Mouse (Mus musculus): ENCODE measurements around the gene Slc15a5. TPM values are rescaled to one million over a fixed set of nuclear protein-coding genes. Genes with fewer than 3 reads are reported as not detected.

The Slc15a5 gene
- total RNA-seq, 1 experiment: not detected

- no peaks in the 10 kb centered on the region for H3K9me3 ChIP-seq (ENCODE audit: control insufficient read depth, insufficient read depth, low read depth, low read length)
- no peak overlapping the region for H3K4me3 ChIP-seq (ENCODE audit: insufficient read depth in 1 of 2, low read depth in 1 of 2, low read length in 2 of 2, poor library complexity in 1 of 2, severe bottlenecking in 1 of 2)
- no peaks in the 10 kb centered on the region for H3K4me1 ChIP-seq (ENCODE audit: control insufficient read depth in 2 of 2, insufficient read depth in 2 of 2, low read length in 2 of 2, poor library complexity in 1 of 2)
- DNase-seq (ENCODE audit: low read depth, low spot score): peak; percentile 17
- no peaks in the 10 kb centered on the region for H3K36me3 ChIP-seq (ENCODE audit: control insufficient read depth, insufficient read depth, low read length, poor library complexity, severe bottlenecking)
- in situ Hi-C loops (cut with MboI; ENCODE audit: low sequenced_read_pairs in 2 of 2, unreplicated experiment in 2 of 2): no loop called here
- no peak overlapping the region for H3K9ac ChIP-seq (ENCODE audit: insufficient read depth, low read depth, low read length, poor library complexity, severe bottlenecking)
- H3K27ac ChIP-seq (ENCODE audit: insufficient read depth, low read depth, low read length, poor library complexity, severe bottlenecking): no peak overlapping the region
- TF ChIP-seq HCFC1 (IDR thresholded peaks at IDR 0.05; ENCODE audit: borderline replicate concordance, insufficient read depth, low read length): no peak
- no peak for TF ChIP-seq CHD2 (IDR thresholded peaks at IDR 0.05; ENCODE audit: low read depth, low read length)
- TF ChIP-seq ZC3H11A (IDR thresholded peaks at IDR 0.05; ENCODE audit: borderline replicate concordance, low read depth, low read length): no peak
- no peak for TF ChIP-seq MAFK (IDR thresholded peaks at IDR 0.05; ENCODE audit: insufficient read depth, low read depth, low read length)
- no peak for TF ChIP-seq ZNF384 (IDR thresholded peaks at IDR 0.05; ENCODE audit: low read depth, low read length)
Observed at GRCm38 (mm10) chr6:137989853-137990252, 89.9 kb downstream of the Slc15a5 start.

GRCm38 (mm10) chr6:137985169-137985568 lies 94.5 kb downstream of the Slc15a5 start:
- no peak overlapping the region for H3K4me3 ChIP-seq (ENCODE audit: insufficient read depth in 1 of 2, low read depth in 1 of 2, low read length in 2 of 2, poor library complexity in 1 of 2, severe bottlenecking in 1 of 2)
- TF ChIP-seq ZC3H11A (IDR thresholded peaks at IDR 0.05; ENCODE audit: borderline replicate concordance, low read depth, low read length): no peak
- no peak for TF ChIP-seq CHD2 (IDR thresholded peaks at IDR 0.05; ENCODE audit: low read depth, low read length)
- no peak for TF ChIP-seq HCFC1 (IDR thresholded peaks at IDR 0.05; ENCODE audit: borderline replicate concordance, insufficient read depth, low read length)
- no peak for TF ChIP-seq MAFK (IDR thresholded peaks at IDR 0.05; ENCODE audit: insufficient read depth, low read depth, low read length)
- no peak for TF ChIP-seq ZNF384 (IDR thresholded peaks at IDR 0.05; ENCODE audit: low read depth, low read length)
- no peak for DNase-seq (ENCODE audit: low read depth, low spot score)
- no peak overlapping the region for H3K9ac ChIP-seq (ENCODE audit: insufficient read depth, low read depth, low read length, poor library complexity, severe bottlenecking)
- in situ Hi-C loops (cut with MboI; ENCODE audit: low sequenced_read_pairs in 2 of 2, unreplicated experiment in 2 of 2): no loop called here
- no peaks in the 10 kb centered on the region for H3K9me3 ChIP-seq (ENCODE audit: control insufficient read depth, insufficient read depth, low read depth, low read length)
- H3K27ac ChIP-seq (ENCODE audit: insufficient read depth, low read depth, low read length, poor library complexity, severe bottlenecking): no peak overlapping the region
- H3K4me1 ChIP-seq (ENCODE audit: control insufficient read depth in 2 of 2, insufficient read depth in 2 of 2, low read length in 2 of 2, poor library complexity in 1 of 2): no peaks in the 10 kb centered on the region
- no peaks in the 10 kb centered on the region for H3K36me3 ChIP-seq (ENCODE audit: control insufficient read depth, insufficient read depth, low read length, poor library complexity, severe bottlenecking)

DNA sequence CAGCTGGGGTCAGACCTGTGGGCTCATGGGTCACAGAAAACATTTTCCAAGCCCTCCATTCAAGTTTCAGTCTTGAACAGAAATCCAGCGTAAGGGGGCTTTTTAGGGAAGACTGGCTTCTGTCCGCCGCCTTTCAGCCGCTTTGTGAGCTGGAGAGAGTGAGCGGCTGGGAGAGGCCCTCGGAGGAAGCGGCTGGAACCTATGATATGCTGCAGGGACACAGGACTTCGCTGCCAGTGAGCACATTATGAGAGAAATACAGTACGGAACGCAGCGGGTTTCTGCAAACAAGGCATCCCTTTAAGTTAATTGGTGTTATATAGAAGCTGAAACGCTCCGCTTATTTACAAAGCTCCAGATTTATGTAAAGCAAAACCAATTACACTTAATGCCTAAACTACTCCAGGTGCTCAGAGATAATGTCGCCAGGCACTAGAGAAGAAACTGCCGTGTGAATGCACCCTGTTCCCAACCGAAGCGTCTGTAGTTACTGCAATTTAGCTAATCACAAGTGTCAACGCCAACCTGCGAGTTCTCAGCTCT lies 97.5 kb downstream of the Slc15a5 start:
- Histone ChIP-seq H3K4me3 (ENCODE audit: insufficient read depth in 1 of 2, low read depth in 1 of 2, low read length in 2 of 2, poor library complexity in 1 of 2, severe bottlenecking in 1 of 2) (peak overlapping the region in 1 of 2 experiments; percentile 60; a peak in 2 of 4 replicates), H3K9me3 (ENCODE audit: control insufficient read depth, insufficient read depth, low read depth, low read length) (no peaks in the 10 kb centered on the region), H3K9ac (ENCODE audit: insufficient read depth, low read depth, low read length, poor library complexity, severe bottlenecking) (no peak overlapping the region), H3K4me1 (ENCODE audit: control insufficient read depth in 2 of 2, insufficient read depth in 2 of 2, low read length in 2 of 2, poor library complexity in 1 of 2) (no peaks in the 10 kb centered on the region), H3K36me3 (ENCODE audit: control insufficient read depth, insufficient read depth, low read length, poor library complexity, severe bottlenecking) (no peaks in the 10 kb centered on the region), H3K27ac (ENCODE audit: insufficient read depth, low read depth, low read length, poor library complexity, severe bottlenecking) (no peak overlapping the region)
- DNase-seq (ENCODE audit: low read depth, low spot score): peak; percentile 7
- TF ChIP-seq ZC3H11A (IDR thresholded peaks at IDR 0.05; ENCODE audit: borderline replicate concordance, low read depth, low read length) (no peak), MAFK (IDR thresholded peaks at IDR 0.05; ENCODE audit: insufficient read depth, low read depth, low read length) (no peak), ZNF384 (IDR thresholded peaks at IDR 0.05; ENCODE audit: low read depth, low read length) (no peak), CHD2 (IDR thresholded peaks at IDR 0.05; ENCODE audit: low read depth, low read length) (no peak), HCFC1 (IDR thresholded peaks at IDR 0.05; ENCODE audit: borderline replicate concordance, insufficient read depth, low read length) (no peak)
- in situ Hi-C loops (cut with MboI; ENCODE audit: low sequenced_read_pairs in 2 of 2, unreplicated experiment in 2 of 2): no loop called here

DNA sequence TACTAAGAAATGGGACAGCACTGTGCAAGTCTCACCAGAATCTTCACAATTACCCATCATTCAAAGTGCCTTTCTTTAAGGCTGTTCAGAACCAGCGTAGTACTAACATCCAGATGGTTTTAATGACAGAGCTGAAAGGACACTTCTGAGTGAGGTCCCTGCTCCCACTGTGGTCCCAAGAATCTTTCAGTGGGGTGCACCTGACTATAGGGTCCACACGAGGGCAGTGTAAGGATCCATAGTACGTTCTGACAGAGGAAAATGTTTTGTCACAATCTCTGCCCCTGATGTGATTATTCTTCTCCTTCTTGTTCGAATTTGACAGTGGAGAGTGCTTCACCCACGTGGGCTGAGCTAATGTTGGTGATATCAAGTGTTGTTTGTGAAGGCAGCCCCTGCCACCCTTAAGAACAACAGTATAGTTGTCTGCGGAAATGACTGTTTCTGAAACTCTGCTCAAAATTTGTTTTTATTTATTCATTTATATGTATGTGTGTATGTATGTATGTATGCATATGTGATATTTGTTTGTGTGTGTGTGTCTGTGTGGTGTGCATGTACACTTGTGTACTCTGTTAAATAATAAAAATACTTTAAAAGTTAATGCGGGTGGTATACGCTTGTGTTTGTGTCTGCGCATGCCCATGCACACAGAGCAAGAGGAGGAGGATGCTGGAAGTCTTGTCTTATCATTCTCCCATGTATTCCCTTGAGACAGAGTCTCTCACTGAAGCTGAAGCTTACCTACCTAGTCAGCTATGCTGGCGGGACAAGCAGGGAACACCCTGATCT lies 98.6 kb downstream of the Slc15a5 start:
- no peak overlapping the region for H3K4me3 ChIP-seq (ENCODE audit: insufficient read depth in 1 of 2, low read depth in 1 of 2, low read length in 2 of 2, poor library complexity in 1 of 2, severe bottlenecking in 1 of 2)
- no peak for TF ChIP-seq ZC3H11A (IDR thresholded peaks at IDR 0.05; ENCODE audit: borderline replicate concordance, low read depth, low read length)
- no peak for TF ChIP-seq HCFC1 (IDR thresholded peaks at IDR 0.05; ENCODE audit: borderline replicate concordance, insufficient read depth, low read length)
- no peak for TF ChIP-seq MAFK (IDR thresholded peaks at IDR 0.05; ENCODE audit: insufficient read depth, low read depth, low read length)
- TF ChIP-seq CHD2 (IDR thresholded peaks at IDR 0.05; ENCODE audit: low read depth, low read length): no peak
- TF ChIP-seq ZNF384 (IDR thresholded peaks at IDR 0.05; ENCODE audit: low read depth, low read length): no peak
- no peak overlapping the region for H3K27ac ChIP-seq (ENCODE audit: insufficient read depth, low read depth, low read length, poor library complexity, severe bottlenecking)
- no peak for DNase-seq (ENCODE audit: low read depth, low spot score)
- in situ Hi-C loops (cut with MboI; ENCODE audit: low sequenced_read_pairs in 2 of 2, unreplicated experiment in 2 of 2): no loop called here
- no peak overlapping the region for H3K9ac ChIP-seq (ENCODE audit: insufficient read depth, low read depth, low read length, poor library complexity, severe bottlenecking)
- H3K9me3 ChIP-seq (ENCODE audit: control insufficient read depth, insufficient read depth, low read depth, low read length): no peaks in the 10 kb centered on the region
- H3K4me1 ChIP-seq (ENCODE audit: control insufficient read depth in 2 of 2, insufficient read depth in 2 of 2, low read length in 2 of 2, poor library complexity in 1 of 2): no peaks in the 10 kb centered on the region
- no peaks in the 10 kb centered on the region for H3K36me3 ChIP-seq (ENCODE audit: control insufficient read depth, insufficient read depth, low read length, poor library complexity, severe bottlenecking)
